Mouse (Mus musculus) embryo, embryonic 11 days (tissue): ENCODE results near the gene Gm10160.

ENCODE experiments used
- DNase-seq: peaks from one replicate; pipeline ENCODE4 v3.0.0-alpha.2; 2015

The Gm10160 gene

DNA sequence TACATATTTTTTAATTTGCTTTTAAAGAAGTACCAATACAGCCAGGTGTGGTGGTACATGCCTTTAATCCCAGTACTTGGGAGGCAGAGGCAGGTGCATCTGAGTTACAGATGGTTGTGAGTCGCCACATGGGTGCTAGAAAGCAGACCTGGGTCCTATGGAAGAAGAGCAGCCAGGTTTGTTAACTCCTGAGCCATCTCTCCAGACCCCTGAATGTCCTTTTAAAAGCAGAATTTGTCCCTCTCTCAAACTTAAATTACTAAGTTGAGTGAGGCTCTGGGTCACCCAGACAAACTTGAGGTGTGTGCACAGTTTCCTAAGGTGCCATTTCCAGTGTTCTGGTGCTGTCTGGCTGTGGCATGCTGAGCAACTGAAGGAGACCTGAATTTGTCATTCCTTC is at the start of gene Gm10160:
Gene Gm10160 (minus strand): TSS at position 101 of the 400 bp plus-strand sequence.
- no peak for DNase-seq

DNA sequence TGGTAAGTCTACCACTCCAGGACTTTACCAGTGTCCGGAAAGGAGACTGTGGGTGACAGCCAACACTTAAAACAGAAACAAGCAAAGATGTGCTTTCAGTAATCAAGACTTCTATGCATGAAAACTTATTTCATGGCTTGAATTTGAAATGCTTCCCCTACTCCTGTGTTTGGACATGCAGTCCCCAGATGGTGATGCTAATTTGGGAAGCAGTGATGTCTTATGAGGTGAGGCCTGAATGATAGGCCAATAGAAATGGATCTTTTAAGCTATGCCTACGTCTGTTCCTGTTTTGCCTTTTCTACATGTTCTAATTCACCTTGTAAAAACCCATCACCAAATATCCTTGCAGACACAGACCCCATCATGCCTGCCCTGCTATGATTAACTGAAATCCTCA is 49.3 kb upstream of the Gm10160 start:
- DNase-seq = no peak

DNA sequence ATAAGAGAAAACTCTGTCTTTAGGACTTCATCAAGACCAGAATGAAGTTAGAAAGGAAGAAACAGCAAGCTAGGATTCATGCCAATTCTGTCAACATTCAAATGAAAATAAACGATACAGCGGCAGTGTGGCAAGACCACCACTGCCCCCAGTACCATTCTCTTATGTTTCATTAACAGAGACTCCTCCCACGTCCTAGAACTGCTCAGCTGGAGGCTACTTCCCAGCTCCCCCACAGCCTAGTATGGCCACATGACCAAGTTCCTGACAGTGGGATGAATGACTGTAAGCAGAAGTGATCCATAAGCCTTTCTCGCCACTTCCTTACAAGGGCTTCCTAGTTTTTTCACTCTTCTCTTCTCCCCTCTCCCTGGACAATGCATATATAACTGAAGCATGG is 48.5 kb upstream of the Gm10160 start:
- DNase-seq = no peak

DNA sequence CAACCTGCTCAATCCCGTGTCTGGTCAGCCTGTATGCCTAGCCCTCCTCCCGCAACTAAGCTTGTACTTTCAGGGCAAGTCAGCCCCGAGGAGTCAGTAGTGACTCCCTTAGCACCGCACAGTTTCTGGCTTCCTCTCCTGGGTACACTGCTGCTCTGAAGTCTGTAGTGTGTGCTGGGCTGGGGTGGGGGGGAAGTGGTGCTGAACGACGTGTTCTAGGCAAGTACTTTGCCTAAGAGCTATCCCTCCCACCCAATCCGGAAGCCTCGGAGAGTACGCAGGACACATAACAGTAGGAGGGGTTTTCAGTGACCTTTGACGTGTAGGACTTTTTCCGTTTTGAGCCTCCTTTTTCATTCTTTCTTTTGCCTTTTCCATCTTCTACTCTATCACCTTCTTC is 43.8 kb upstream of the Gm10160 start:
- no peak for DNase-seq

DNA sequence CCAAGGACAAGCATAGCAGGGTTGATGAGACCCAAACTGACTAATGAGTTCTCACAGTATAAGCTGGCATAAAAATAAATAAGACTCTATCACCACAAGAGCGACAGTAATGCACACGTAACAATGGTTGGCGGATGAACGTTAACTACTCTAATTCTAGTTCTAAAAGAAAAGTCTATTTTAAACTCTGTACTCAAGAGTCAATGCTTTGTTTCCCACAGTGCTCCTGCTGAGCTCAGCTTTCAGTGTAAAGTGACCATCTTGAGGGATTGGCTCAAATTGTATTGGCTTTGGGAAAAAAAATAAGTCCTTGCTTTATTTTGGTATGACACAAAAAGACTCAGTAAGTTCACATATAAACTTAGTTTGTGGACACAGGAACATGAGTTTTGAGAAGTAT is 29.5 kb upstream of the Gm10160 start:
- no peak for DNase-seq

DNA sequence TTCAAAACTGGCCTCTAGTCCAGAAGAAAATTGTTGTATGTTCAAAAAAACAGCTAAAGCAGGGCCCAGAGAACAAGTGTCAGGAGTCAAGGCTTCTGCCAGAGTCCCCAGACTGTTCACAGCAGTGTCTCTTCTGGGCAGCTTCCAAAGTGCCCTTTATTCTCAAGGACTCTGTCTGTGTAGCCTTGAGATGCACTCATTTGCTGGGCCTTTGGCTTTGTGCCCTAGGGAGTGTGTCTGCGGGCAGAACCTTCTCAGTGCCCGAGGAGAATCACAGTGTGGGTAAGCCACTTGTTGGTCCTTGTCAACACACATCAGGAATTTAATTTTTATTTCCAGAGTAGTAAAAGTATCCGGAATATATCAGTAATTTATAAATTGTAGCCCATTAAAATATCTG is 26.0 kb upstream of the Gm10160 start:
- no peak for DNase-seq

DNA sequence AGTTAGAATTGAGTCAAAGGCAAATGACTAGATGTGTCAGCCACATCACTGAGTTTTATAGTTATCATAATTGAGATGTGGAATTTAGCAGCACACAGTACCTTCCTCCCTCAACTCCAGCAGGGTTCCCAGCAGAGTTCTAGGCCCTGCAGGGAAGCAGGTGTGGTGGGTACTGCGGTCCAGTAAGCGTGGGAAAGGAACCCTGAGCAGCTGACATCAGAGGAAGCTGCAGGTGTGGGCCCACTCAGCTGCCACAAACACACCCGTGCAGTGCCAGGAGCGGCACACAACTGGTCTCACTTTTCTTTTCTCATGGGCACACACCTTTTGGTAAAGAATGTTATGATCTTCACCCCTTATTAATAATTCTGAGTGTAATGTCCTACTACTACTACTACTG is 25.2 kb upstream of the Gm10160 start:
- no peak for DNase-seq

DNA sequence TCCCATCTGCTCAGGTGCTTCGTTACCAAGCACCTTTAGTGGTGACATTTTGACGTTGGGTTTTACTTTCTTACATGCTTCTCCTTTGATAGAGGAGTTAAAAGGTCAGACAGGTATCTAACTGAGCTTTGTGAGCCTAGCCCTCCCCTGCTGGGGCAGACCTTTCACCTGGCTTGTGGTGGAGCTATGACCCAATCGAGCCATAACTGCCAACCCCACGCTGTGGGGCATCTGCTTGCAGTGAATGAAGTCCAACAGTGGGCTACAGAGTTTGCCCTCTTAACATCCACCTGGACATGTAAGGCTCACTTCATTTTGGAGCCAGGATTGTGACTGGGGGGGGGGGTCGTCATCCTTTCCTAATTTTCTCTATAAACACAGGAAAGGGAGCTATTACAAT is 24.7 kb upstream of the Gm10160 start:
- no peak for DNase-seq

DNA sequence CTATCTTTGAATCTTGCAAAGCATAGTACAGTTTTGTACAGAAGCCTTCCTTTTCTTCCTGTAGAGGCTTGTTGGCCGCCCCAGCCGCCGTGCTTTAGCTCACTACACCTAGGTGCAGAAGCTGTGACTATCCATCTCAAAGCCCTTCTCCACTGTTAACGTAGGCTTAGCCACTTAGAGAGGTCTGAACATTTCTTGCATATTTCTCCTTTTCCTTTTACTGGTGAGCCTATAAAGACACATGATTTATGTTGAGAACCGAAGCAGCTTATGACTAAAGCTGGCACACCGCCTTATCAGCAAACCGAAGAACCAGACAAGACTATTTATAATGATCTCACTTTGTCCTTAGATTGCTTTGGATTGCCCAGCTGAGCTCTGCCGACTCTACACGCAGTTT is 19.8 kb upstream of the Gm10160 start:
- no peak for DNase-seq

DNA sequence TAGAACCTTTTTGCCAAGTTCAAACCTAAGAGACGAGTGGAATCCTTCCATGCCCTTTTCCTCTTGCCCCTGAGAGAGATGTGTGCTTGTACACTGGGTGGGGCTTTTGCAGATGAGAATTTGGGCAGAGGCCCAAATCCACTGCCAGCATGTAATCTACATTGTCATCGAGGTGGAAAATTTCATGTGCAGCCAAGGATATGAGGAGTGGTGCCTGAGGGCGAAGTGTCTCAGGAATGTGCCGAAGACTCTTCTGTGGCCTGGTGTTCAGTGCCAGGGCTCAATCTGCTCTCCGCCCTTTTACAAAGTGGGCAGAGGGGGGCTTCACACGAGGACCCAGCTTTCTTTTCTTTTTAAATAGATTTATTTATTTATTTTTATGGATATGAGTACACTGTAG is 19.0 kb upstream of the Gm10160 start:
- DNase-seq = no peak

DNA sequence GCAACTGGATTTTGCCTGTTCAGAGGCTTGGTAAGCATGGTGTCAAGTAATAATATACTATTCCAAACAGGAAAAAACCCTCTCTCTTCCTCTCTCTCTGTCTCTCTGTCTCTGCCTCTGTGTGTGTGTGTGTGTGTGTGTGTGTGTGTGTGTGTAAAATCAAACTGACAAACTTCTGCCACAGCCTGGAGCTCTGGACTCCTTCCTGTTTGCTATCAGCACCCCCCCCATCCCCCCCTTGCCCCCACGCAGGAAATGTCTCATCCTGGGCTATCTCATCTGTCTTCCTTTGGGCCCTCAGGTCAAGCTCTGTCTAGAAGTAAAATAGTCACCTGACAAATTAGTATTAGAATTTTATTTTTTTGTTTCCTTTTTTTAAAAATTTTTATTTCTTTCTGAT is 18.2 kb upstream of the Gm10160 start:
- DNase-seq = no peak

DNA sequence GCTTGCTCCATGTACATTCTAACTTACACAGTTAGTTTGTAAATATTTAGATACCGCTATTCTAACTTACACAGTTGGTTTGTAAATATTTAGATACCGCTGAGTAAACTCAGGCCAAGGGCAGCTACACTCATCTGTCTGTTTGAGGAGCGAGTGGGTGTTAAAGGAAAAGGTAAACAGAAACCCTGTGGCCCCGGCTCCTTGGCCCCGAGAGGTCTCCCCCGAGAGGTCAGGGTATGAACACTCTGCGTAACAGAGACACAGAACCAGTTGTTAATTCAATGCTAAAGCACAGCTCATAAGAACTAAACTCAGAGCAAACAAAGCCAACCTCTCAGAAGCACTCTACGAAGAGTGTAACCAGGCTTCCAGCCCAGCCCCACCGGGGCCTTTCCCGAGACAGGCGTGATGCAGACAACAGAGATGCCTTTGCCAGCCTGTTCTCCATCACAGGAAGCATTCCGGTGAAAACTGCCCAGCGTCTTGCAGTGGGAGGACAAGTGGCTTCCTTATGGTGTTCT is 17.0 kb upstream of the Gm10160 start:
- no peak for DNase-seq

DNA sequence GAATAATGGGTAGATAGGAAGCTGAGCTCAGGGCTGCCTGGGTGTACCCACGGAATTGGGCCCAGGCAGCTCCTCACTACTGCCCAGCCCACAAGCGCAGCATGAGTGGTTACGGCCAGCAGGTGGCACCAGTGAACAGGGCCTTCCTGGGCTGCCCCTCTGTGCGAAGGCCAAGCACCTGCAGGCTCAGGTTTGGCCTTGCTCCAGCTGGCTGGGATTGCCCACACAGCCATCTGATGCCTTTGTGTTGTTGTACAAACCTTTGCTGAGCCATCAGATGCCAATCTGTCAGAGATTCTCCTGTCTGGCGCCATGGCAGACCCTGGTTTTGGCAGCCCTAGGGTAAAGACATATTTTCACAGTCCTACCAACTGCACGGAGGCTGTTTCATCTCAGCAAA is 12.6 kb upstream of the Gm10160 start:
- peak; percentile 83 for DNase-seq

DNA sequence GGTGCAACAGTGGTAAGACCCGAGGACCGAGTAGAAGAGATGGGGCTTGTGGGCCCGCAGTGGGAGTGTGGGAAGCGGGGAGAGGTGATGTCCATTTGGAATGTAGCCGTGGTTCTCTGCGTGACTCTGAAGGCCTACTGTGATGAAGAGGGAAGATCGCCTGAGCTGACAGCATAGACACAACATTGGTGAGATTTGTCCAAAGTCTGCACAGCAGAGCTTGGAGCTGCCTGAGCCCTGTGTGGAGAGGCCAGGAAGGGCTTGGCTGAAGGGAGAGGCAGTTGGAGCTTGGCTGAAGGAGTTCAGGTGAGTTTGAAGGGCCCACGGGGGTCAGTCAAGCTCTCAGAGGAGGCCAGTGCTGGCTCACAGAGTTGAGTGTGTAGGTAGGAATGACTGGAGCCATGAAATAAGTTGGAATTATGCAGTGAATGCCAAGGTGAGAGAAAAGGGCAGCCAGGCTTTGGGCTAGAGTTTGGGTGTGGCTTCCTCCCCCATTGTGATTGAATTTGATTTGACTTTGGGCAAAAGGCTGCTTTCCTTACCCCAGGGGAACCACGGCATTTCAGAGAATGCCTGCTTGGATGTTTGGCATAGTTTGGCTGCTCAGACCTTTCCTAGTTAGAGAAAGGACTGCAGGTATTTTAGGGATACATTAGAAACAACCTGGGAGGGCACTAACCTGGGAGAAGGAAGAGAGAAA is 11.8 kb upstream of the Gm10160 start:
- no peak for DNase-seq

DNA sequence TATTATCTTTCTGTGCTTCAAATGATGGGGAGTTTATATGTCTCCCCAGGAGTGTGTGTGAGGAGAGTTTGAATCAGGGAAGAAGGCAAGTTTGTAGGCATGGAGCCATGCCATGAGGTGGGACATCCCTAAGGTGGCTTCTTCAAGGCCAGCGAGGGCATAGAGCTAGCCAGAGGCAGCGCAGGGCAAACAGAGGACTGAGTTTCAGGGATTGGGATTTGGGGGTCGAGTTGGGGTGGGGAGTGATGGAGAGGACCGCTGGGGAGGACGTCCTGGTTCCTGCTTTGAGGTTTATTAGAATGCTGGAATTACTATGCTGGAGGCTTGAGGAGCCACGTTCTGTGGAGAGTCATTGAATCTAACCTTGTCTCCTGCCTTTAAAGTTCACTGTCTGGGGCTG is 10.3 kb upstream of the Gm10160 start:
- no peak for DNase-seq

DNA sequence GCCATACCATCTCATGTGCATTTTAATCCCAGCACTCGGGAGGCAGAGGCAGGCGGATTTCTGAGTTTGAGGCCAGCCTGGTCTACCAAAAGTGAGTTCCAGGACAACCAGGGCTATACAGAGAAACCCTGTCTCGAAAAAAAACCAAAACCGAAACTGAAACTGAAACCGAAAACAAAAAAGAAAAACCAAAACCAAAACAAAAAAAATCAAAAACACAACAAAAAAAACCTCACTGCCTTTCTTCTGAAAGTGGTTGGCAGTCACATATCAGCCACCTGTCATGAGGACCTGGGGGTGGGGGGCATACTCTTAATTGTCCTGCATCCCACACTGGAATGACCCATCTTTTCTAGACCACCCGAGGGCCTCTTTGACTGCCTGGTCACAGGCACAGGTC is 9.0 kb upstream of the Gm10160 start:
- no peak for DNase-seq

DNA sequence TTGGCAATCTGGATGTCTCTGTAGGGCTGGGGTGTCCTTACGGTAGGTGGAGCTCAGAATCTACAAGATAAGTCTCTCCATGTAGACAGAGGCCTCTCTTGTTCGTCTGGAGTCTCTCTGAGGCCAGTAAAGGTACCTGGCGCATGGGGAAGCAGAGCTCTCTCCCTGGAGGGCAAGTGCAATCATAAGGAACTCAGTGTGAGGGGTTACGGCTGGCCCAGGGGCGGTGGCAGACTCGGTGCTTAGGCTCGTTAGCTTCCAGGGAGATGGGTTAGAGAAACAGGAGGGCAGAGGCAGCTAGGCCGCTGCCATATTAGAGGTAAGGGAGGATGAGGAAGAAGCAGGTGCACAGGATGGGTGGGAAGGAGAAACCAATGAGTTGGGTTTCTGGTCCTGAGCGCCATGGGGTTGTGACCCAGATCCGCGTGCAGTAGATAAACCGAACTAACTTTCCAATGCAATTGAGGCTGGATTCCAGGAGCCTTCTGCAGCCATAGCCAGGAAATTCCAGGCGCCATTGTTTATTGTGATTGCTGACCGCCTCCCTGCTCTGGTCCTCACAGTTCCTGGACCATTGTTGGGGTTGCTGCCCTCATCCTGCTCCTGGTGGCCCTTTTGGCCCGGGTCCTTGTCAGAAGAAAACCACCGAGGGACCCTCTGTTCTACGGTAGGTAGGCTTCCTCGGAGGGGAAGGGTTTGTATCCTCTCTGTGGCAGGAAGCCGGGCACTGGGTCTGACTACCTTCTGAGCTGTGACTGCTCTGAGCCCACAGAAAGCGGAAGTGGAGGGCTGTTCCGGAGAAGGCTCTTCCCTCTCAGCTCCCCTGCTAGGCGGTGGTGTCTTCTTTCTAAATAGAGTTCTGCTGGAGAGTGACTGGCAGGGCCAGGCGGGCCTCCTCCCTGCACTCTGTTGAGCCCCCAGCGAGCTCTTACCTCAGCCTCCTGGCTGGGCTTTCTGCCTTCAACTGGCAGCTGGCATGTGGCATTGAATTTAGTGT is 7.3 kb upstream of the Gm10160 start:
- peak; percentile 19 for DNase-seq

DNA sequence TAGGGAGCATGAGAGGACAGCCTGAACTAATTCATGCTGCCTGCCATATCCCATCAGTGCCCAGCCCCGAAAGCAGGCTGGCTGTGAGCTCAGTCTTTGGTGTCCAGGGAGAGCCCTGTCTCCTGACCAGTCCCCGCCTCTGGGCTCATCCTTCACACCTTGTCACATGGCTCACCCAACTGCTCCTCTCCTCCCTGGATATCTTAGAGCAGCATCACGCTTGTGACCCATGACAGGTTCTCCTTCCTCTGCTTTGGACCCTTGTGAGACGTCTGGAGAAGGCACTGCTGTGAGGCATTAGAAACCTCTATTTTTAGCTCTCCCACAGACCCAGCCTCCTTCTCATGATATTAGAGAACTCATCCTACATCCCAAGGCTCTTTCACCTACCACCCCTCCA is 6.3 kb upstream of the Gm10160 start:
- no peak for DNase-seq

DNA sequence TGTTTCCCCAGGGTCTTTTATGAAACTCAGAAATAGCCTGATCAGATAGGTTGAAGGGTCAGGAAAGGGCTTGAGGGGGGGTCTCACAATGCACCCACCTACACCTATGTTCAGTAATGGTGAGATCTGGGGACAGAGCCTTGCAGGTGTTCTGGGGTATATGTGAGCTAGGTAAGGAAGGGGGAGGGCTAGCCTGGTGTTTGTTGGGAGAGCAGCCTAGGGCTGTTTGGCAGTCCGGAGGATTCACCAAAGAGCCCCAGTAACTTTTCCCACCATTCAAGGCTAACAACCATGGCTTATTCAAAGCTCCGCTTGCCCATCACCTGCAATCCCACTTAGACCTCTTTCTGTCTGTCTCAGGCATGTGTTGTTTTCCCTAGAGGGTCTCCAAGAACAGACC is 5.9 kb upstream of the Gm10160 start:
- no peak for DNase-seq

DNA sequence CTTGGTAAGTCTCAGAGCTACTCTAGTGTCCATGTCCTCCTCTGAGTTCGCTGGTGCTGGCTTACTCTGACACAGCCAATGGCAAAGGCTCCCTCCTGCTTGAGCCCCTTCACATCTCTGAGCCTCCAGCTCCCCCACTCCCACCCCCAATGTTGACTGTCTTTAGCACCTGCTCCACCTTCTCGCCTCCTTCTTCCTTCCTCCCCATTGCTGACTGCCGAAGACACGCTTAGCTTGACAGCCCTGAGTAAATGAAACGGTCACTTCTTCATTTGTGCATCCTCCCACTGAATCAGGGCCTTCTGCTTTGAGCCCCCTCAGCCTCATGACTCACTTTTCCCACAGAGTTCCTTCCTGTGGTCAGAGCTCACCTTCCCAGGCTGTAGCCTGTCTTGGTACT is 5.4 kb upstream of the Gm10160 start:
- no peak for DNase-seq

DNA sequence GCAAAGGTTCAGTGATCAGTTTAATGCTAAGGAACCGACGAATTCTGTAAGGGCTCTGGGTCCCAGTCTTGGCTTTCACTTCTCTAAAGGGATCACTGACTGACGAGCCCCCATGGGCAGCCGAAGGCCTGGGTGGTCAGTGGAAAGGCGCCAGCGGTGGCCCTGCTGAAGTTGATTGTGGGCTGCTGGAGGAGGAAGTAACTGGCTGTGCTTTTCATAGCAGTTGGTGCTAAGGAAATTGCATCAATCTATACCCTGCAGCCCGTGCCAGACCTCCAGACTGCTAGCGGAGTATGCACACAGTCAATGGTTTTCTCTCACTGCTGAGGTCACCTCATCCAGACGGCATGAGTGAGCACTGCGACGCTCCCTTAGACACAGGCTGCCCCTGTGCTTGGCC is 4.5 kb upstream of the Gm10160 start:
- DNase-seq = peak; percentile 21

DNA sequence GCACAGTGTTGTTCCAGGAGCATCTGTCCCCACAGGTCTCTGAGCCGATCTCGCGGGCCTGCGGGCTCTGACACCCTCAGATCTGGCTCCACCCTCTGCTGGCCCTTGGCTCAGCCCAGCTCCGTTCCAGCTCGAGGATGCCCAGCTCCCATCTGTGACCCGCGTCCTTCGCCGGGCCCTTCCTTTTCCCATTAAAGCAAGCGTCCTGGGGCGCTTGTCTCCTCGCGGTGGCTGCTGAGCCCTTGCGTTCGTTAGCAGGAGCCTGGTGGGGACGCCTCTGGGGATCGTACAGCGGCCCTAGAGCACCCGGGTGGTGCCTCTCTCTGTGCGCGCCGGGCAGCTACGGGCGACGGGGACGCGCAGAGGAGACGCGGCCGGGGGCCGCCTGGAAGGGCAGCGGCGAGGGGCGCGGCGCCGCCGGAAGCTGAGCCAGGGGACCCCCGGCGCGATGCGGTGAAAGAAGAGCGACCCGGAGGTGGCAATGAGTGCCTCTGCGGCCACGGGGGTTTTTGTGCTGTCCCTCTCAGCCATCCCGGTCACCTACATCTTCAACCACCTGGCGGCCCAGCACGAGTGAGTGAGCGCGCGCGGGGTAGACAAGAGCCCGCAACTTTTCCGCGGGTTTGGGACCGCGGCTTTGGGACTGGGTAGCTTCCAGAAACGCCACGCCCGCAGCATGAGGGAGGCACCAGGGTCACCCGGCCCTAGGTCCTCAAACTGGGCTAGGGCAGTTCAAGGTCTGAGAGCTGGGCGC is 3.6 kb upstream of the Gm10160 start, which contains the start of gene Tm6sf1:
Gene Tm6sf1 (plus strand): TSS at position 34 of the 754 bp plus-strand sequence.
- DNase-seq = peak; percentile 75

DNA sequence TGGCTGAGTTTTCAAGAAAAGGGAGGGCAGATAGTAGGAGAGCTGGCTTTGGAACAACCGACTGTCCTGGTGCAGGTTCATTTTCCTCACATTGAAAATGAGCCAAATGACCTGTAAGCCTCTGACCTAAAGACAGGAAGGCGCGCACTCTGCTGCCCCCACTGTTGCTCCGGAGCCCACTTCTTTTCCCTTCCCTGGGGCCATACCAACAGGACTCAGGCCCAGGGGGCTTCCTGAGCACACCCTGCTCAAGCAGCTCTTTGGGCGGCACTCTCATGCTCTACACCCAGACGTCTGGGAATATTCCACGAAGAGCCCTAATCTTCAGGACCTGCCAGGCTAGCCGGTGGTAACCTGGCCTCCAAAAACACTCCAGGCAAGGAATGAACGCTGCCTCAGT is 2.6 kb upstream of the Gm10160 start:
- DNase-seq = peak; percentile 49
